Mouse (Mus musculus) embryonic fibroblast, embryonic 13.5 days (primary cell): ENCODE results near the gene Gm11099.

Experiments
- CTCF ChIP-seq: IDR thresholded peaks from 2 replicates; pipeline ENCODE4 v1.5.1; 2011; ENCODE audit warnings: mild to moderate bottlenecking, control low read depth, low read length, moderate library complexity, borderline replicate concordance; ENCODE audit not compliant: insufficient read depth
- POLR2A ChIP-seq: IDR thresholded peaks from 2 replicates; pipeline ENCODE4 v1.6.1; 2011; ENCODE audit warnings: low read depth, mild to moderate bottlenecking, control low read depth, low read length, moderate library complexity

DNA sequence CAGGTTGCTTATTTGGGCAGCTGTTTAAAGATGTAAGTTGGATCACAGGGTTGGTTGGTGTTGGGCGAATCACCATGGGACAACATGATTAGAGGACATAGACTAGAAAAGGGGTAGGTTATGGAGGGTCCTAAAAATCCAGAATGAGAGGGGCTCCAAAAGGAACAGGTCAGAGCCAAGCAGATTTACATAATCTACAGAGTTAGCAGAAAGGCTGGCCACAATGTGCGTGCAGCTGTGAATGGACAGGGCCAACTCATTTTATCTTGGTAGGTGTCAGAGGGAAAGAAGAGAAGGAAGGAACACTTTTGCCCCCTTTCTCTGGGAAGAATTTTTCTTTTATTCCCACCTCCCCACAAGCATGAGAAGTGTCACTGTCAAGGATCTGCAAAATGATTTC lies 97.1 kb downstream of the Gm11099 start:
- TF ChIP-seq POLR2A (no peak), CTCF (no peak)
